Mouse (Mus musculus): ENCODE results near the gene Ppp1r3e.

DNA sequence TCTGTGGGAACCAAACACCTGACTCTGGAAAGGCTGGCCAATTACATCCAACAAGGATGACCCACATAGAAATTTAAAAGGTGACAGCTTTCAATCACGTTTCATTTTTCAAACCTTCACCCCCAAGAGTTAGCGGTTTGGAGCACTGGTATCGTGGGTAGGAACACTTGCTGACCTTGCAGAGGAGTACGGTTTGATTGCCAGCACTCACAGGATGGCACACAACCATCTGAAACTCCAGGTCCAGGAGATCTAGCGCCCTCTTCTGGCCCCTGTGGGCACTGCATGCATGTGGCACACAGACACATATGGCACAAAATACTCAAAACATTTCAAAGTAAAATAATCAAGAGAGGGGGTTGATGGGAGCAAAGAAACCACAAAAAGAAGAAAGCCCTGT, 10.4 kb downstream of the Ppp1r3e start:
- TF ChIP-seq TAL1 (IDR thresholded peaks at IDR 0.05; ENCODE audit: low read length) (no peak), GATA1 (IDR thresholded peaks at IDR 0.05; ENCODE audit: low read length) (no peak)
